Mouse (Mus musculus) midbrain, embryonic 16.5 days (tissue): ENCODE results near the gene Gm15517. TPM values are rescaled to one million over a fixed set of nuclear protein-coding genes. Genes with fewer than 3 reads are reported as not detected.
"Not testable (repeated sequence)": the region's sequence is repeated elsewhere in the genome, so short reads cannot be mapped to it uniquely, and the experiment has no call there.

ENCODE experiments used
- ATAC-seq: fragments of 200-750 bp; cut with Nextera tagmentation; 2 replicates; pipeline ENCODE4 v1.8.0; 2017; ENCODE audit warnings: moderate TSS enrichment
- H3K27ac ChIP-seq: fragments of 300-500 bp; sonication (generic); 2 replicates; pipeline ENCODE4 v1.5.1; 2014; ENCODE audit warnings: mild to moderate bottlenecking, low read length, mixed read lengths
- H3K27me3 ChIP-seq: fragments of 300-500 bp; sonication (generic); 2 replicates; pipeline ENCODE4 v1.6.1; 2014; ENCODE audit warnings: low read depth, low read length, mixed read lengths; ENCODE audit not compliant: control insufficient read depth, insufficient read depth
- H3K36me3 ChIP-seq: fragments of 300-500 bp; sonication (generic); 2 replicates; pipeline ENCODE4 v1.6.1; 2014; ENCODE audit warnings: mild to moderate bottlenecking, low read length, moderate library complexity, mixed read lengths; ENCODE audit not compliant: control insufficient read depth, insufficient read depth
- H3K4me1 ChIP-seq: fragments of 300-500 bp; sonication (generic); 2 replicates; pipeline ENCODE4 v1.6.1; 2014; ENCODE audit warnings: mild to moderate bottlenecking, low read length, mixed read lengths; ENCODE audit not compliant: control insufficient read depth, insufficient read depth
- H3K4me2 ChIP-seq: fragments of 300-500 bp; sonication (generic); 2 replicates; pipeline ENCODE4 v1.6.1; 2014; ENCODE audit warnings: mild to moderate bottlenecking, low read length, mixed read lengths
- H3K4me3 ChIP-seq: fragments of 300-500 bp; sonication (generic); 2 replicates; pipeline ENCODE4 v1.5.1; 2014; ENCODE audit warnings: low read depth, mild to moderate bottlenecking, low read length, moderate library complexity, mixed read lengths
- H3K9ac ChIP-seq: fragments of 300-500 bp; sonication (generic); 2 replicates; pipeline ENCODE4 v1.6.1; 2014; ENCODE audit warnings: low read depth, low read length, mixed read lengths
- H3K9me3 ChIP-seq: fragments of 300-500 bp; sonication (generic); replicated peaks from 2 replicates; pipeline ENCODE4 v1.6.1; 2014; ENCODE audit warnings: mild to moderate bottlenecking, low read length, mixed read lengths; ENCODE audit not compliant: control insufficient read depth, poor library complexity, severe bottlenecking
- WGBS: fragments of 180-500 bp; shearing (Covaris S2); extraction: QIAGEN DNeasy Blood & Tissue Kit; methylation state at CpG from one replicate; pipeline ENCODE4 v1.1.7; 2014; 5-methylcytosine and 5-hydroxymethylcytosine counted together
- polyA plus RNA-seq: library from polyadenylated mRNA; unstranded; fragments of >200 nt; fragmentation: Nextera tagmentation; extraction: Ambion mirVana; gene quantifications from 2 replicates; pipeline ENCODE4 v1.2.1, GENCODE M21; 2015

The Gm15517 gene
- polyA plus RNA-seq: not detected in 2 replicates

DNA sequence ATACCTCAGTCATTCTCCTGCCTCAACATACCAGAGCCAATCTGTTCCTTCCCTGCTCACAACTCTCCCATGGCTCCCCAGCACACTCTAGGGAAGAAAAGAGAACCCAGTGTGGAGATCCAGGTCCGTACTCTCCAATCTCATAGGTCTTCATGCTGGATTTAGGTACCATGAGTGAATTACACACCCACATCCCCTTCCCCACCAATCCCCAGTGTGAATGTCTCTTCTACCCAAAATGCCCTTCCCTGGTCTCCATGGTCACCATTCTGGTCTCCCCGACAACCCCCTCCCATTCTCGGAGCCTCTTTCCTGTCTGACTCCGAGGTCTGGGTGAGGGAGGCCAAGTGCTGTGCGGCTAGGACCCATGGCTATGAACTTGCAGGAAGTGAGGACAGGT lies at the start of gene Gm15517:
Gene Gm15517 (plus strand): TSS at position 301 of the 400 bp plus-strand sequence.
- Histone ChIP-seq H3K9ac (no peak within 1 kb of the TSS), H3K4me3 (no peak within 1 kb of the TSS), H3K27ac (no peak within 1 kb of the TSS), H3K27me3 (no peaks in the 10 kb centered on the region), H3K36me3 (no peaks in the 10 kb centered on the region), H3K4me2 (no peak within 1 kb of the TSS), H3K9me3 (no peaks in the 10 kb centered on the region), H3K4me1 (no peaks in the 10 kb centered on the region)
- ATAC-seq: no peak
- 47% methylated on average over 5 of the region's 5 CpGs for WGBS

DNA sequence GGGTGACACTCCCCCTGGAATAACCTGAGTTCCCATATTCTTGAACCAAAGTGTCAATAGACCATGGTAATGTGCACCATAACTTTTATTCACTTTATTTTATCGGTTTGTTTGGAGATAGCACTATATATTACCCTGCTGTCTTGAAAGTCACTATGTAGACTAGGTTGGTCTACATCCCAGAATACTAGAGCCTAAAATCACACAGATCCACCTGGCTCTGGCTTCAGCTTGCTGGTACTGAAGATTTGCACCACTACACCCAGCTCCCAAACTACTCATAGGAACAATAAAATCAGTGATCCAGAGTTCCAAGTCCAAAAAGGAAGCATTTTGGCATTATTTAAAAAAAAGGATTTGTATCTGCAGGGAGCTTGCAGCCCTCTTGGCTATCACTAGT lies 45.6 kb upstream of the Gm15517 start, which contains the start of gene Klk1b5:
Gene Klk1b5 (plus strand): TSS at position 301 of the 400 bp plus-strand sequence.
- Histone ChIP-seq H3K27me3 (no peaks in the 10 kb centered on the region), H3K4me3 (no peak within 1 kb of the TSS), H3K4me2 (no peak within 1 kb of the TSS), H3K36me3 (no peaks in the 10 kb centered on the region), H3K4me1 (no peaks in the 10 kb centered on the region), H3K9ac (no peak within 1 kb of the TSS), H3K27ac (no peak within 1 kb of the TSS), H3K9me3 (no peaks in the 10 kb centered on the region)
- WGBS: 93% methylated on average over 1 of the region's 1 CpGs
- no peak for ATAC-seq

DNA sequence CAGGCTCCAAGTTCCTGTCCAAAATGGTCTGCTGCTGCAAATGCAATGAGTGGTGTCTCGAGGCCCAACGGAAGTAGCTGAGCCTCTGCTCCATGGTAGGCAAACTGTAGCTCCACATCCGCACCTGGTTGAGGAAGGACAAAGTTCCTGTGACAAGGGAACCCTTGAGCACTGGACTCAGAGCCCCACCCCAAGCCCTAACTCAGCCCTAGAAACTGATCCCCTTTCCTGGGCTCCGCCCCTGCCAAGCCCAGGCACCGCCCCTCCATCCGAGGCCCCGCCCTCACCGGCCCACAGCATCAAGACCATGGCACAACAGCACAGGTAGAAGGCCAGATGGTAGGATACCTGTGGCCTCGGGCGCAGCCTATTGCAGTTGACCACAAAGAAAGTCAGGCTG lies 39.6 kb upstream of the Gm15517 start:
- not testable (repeated sequence) for ATAC-seq
- WGBS: 69% methylated on average over 8 of the region's 10 CpGs

DNA sequence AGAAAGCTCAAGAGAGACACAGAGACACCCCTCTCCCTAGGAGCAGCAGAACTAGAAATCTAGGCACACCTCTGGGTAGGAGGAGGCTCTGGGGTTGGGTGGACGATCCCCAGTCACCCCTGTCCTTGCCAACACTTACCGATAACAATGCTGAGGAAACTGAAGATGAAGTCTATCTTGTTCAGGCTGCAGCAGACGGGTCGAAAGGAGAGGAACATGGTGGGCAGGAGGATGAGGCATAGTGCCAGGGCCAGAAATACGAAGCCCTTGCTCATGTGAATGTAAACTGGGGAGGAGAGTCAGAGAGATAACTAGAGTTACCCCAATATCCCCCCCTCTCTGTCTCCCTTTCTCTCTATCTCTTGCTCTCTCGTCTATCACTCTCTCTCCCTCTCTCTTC lies 38.9 kb upstream of the Gm15517 start:
- not testable (repeated sequence) for H3K4me2 ChIP-seq, H3K36me3 ChIP-seq, H3K9me3 ChIP-seq, H3K27me3 ChIP-seq, H3K9ac ChIP-seq, H3K4me3 ChIP-seq, ATAC-seq, H3K27ac ChIP-seq, H3K4me1 ChIP-seq
- 78% methylated on average over 6 of the region's 6 CpGs for WGBS

More for the DNA sequence above, 39.6 kb upstream of the Gm15517 start:
- H3K4me1 ChIP-seq, H3K9ac ChIP-seq, H3K27me3 ChIP-seq, H3K9me3 ChIP-seq, H3K27ac ChIP-seq, H3K4me3 ChIP-seq, H3K4me2 ChIP-seq, H3K36me3 ChIP-seq: not testable (repeated sequence)

DNA sequence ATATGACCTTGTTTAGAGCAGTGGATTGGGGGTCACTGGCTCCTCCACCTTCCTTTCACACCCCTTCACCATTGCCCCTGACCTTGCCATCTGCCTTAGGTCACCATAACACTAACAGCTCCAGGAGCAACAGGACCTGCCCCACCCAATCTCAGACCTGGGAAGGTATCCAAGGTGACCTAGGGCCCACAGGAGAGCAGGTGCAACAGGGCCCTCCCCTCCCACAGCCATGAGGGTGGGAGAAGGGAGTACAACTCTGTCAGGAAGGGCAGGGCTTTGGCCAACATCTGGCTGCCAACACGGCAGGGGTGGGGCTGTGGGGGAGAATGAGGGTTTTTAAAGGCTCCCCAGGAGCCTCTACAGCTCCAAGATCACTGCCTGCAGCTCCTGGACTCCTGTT lies 36.2 kb upstream of the Gm15517 start, which contains the start of gene Klk1:
Gene Klk1 (plus strand): TSS at position 285 of the 400 bp plus-strand sequence.
- no peaks in the 10 kb centered on the region for H3K27me3 ChIP-seq
- WGBS: 50% methylated on average over 1 of the region's 1 CpGs

DNA sequence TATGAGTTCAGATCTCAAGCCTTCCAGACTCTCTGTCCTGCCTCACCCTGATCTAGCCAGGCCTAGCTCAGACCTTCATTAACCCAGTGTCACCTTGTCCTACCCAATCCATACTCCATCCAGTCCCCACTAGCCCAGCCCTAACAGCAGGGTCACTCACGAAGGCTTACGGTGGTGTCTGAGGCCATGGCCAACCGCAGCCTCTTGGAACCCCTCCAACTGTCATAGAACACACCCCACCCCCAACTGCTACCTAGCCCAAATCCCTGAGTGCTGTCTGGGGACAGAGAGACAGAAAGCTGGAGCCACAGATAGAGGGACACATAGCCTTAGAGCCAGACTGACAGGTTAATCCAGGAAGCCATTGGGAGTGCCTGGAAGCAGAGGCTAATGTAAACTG lies 25.3 kb upstream of the Gm15517 start, which contains the start of gene Gm36864:
Gene Gm36864 (plus strand): TSS at position 269 of the 400 bp plus-strand sequence.
- ATAC-seq: no peak
- Histone ChIP-seq H3K4me2 (no peak within 1 kb of the TSS), H3K27ac (no peak within 1 kb of the TSS), H3K4me3 (no peak within 1 kb of the TSS), H3K36me3 (no peaks in the 10 kb centered on the region), H3K9ac (no peak within 1 kb of the TSS), H3K27me3 (no peaks in the 10 kb centered on the region), H3K4me1 (no peaks in the 10 kb centered on the region), H3K9me3 (no peaks in the 10 kb centered on the region)
- WGBS: 82% methylated on average over 3 of the region's 3 CpGs

More for the DNA sequence above, 36.2 kb upstream of the Gm15517 start, which contains the start of gene Klk1:
- Histone ChIP-seq H3K9me3 (no peaks in the 10 kb centered on the region), H3K4me2 (no peak within 1 kb of the TSS), H3K4me3 (no peak within 1 kb of the TSS), H3K9ac (no peak within 1 kb of the TSS), H3K36me3 (no peaks in the 10 kb centered on the region), H3K4me1 (no peaks in the 10 kb centered on the region), H3K27ac (no peak within 1 kb of the TSS)
- no peak for ATAC-seq

DNA sequence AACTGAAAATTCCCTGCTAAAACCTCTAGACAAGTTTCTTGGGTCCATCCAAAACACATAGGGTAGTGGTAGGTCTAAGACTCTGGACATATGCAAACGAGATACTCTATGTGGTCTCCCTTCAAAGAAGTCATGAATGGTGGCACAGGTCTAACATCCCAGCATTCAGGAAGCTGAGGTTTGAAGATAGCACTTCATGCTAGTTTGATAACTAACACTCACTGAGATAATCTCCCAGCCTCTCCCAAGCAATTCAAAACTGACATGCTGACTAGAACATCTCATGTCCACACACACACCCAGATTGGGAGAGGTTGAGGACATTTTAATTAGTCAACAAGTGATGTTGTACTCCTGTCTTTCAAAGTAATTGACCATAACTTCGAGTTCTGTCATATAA lies 21.3 kb upstream of the Gm15517 start:
- Histone ChIP-seq H3K27ac (no peak overlapping the region), H3K9me3 (no peaks in the 10 kb centered on the region), H3K4me1 (no peaks in the 10 kb centered on the region), H3K4me3 (no peak overlapping the region), H3K4me2 (no peak overlapping the region), H3K36me3 (no peaks in the 10 kb centered on the region), H3K9ac (no peak overlapping the region), H3K27me3 (no peaks in the 10 kb centered on the region)
- 50% methylated on average over 2 of the region's 2 CpGs for WGBS
- no peak for ATAC-seq

DNA sequence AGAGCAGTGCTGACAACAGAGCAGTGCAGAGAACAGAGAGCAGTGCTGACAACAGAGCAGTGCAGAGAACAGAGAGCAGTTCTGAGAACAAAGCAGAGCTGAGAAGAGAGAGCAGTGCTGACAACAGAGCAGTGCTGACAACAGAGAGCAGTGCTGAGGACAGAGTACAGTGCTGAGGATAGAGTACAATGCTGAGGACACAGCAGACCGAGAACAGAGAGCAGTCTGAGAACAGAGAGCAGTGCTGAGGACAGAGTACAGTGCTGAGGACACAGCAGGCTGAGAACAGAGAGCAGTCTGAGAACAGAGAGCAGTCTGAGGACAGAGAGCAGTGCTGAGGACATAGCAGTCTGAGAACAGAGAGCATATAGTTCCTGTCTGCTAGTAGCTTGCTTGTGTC lies 20.5 kb upstream of the Gm15517 start:
- ATAC-seq: no peak
- H3K27me3 ChIP-seq: no peaks in the 10 kb centered on the region
- H3K9ac ChIP-seq: no peak overlapping the region
- no peak overlapping the region for H3K4me2 ChIP-seq
- WGBS: 74% methylated on average over 1 of the region's 1 CpGs
- no peak overlapping the region for H3K4me3 ChIP-seq
- no peaks in the 10 kb centered on the region for H3K36me3 ChIP-seq
- no peak overlapping the region for H3K27ac ChIP-seq
- peaks cover 5% of the 10 kb centered on the region for H3K4me1 ChIP-seq
- H3K9me3 ChIP-seq: no peaks in the 10 kb centered on the region

DNA sequence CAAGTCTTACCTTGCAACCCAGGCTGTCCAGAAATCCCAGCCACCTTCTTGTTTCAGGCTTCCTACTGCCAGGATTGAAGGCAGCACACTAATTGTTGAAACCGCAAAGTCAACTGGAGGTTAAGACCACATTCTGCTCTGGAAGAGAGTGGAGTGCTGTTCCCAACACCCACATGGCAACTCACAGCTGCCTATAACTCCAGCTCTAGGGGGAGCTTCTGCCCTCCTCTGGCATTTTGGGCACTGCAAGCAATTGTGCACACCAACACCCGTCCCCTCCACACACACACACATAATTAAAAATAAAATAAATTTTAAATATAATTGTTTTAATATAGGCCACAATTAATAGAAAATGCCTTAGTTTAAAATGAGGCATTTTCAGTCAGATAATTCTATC lies 20.1 kb upstream of the Gm15517 start:
- 73% methylated on average over 2 of the region's 2 CpGs for WGBS
- no peak for ATAC-seq

More for the DNA sequence above, 20.1 kb upstream of the Gm15517 start:
- no peak overlapping the region for H3K4me2 ChIP-seq
- H3K9me3 ChIP-seq: no peaks in the 10 kb centered on the region
- H3K36me3 ChIP-seq: no peaks in the 10 kb centered on the region
- H3K4me1 ChIP-seq: peaks cover 7% of the 10 kb centered on the region
- H3K4me3 ChIP-seq: no peak overlapping the region
- no peak overlapping the region for H3K9ac ChIP-seq
- H3K27me3 ChIP-seq: no peaks in the 10 kb centered on the region
- H3K27ac ChIP-seq: no peak overlapping the region
